8 mouse cellular contexts compared by ENCODE assay signal in genomic region chr15:80092599-80092998, GRCm38 (mm10). TPM values are rescaled to one million over a fixed set of nuclear protein-coding genes. Genes with fewer than 3 reads are reported as not detected.
A peak's percentile ranks its signal among the peaks of the same experiment; 100 is the strongest.
DNase-seq lines count a peak whose midpoint lies in the region; ATAC-seq and TF ChIP-seq lines count a peak whose summit lies in the region.

No protein-coding gene starts in this region.

- 0 out of 2 replicates have a peak, but pooled peaks cover 5% of the 10 kb centered on the region for H3K36me3 ChIP-seq in E14TG2a.4 (ENCODE audit: insufficient read depth, low read length)
- H3K36me3 ChIP-seq in liver, embryonic 12.5 days: no peaks in the 10 kb centered on the region

- peak overlapping the region; percentile 94 for H3K4me2 ChIP-seq in liver, embryonic 12.5 days

- H3K27ac ChIP-seq in liver, embryonic 12.5 days: no peak overlapping the region

- no peaks in the 10 kb centered on the region for H3K9me3 ChIP-seq in E14TG2a.4 (ENCODE audit: low read length)
- H3K9me3 ChIP-seq in liver, embryonic 12.5 days (replicated peaks): no peaks in the 10 kb centered on the region

- H3K4me3 ChIP-seq in E14TG2a.4 (replicated peaks; ENCODE audit: low read length): peak overlapping the region; percentile 89
- H3K4me3 ChIP-seq in liver, embryonic 12.5 days: no peak overlapping the region

- no peak overlapping the region for H3K9ac ChIP-seq in liver, embryonic 12.5 days

- TF ChIP-seq CTCF in E14TG2a.4 (conservative IDR thresholded peaks at IDR 0.05; ENCODE audit: low read length): no peak

- H3K4me1 ChIP-seq in E14TG2a.4 (replicated peaks; ENCODE audit: low read depth, low read length): peaks cover 80% of the 10 kb centered on the region
- H3K4me1 ChIP-seq in liver, embryonic 12.5 days: peaks cover 74% of the 10 kb centered on the region

- no peak for ATAC-seq in liver, embryonic 12.5 days

- intact Hi-C loops in gastrocnemius, postnatal 14 days (cut with DNase I; ENCODE audit: low total_unique reads): loop anchor here (5.0 kb wide), 1 partner anchor 40 kb away; the partner anchor contains the start of gene Tab1
- intact Hi-C loops in heart, postnatal 10 days (cut with DNase I): no loop called here

- WGBS in liver, embryonic 12.5 days (ENCODE audit: insufficient replicate concordance): 40% methylated on average over 8 of the region's 8 CpGs

- peaks cover 12% of the 10 kb centered on the region for H3K27me3 ChIP-seq in E14TG2a.4 (ENCODE audit: insufficient read depth, low read length)
- peaks cover 29% of the 10 kb centered on the region for H3K27me3 ChIP-seq in liver, embryonic 12.5 days (replicated peaks)

- DNase-seq in embryo, embryonic 10.5 days (ENCODE audit: low spot score): peak; percentile 31
- DNase-seq in embryo, embryonic 11 days: no peak
- peak; percentile 83 for DNase-seq in cerebellum, postnatal 36 days
- DNase-seq in gastrocnemius, postnatal 14 days: no peak
- no peak for DNase-seq in lung, postnatal 36 days
- DNase-seq in heart, postnatal 10 days: no peak

RNA-seq across cellular contexts. Expression of gene Rpl3, which starts 0.9 kb away (rescaled TPM):
- 912 and 924 TPM in 2 replicates for polyA plus RNA-seq in liver, embryonic 12.5 days (2016; fragmentation: Nextera tagmentation; extraction: Ambion mirVana)
- total RNA-seq in gastrocnemius, postnatal 14 days (2021): 100 to 1,000 TPM; 129 to 167 TPM
- total RNA-seq in heart, postnatal 10 days (2021): 100 to 1,000 TPM; 486 to 496 TPM

RNA-seq across cellular contexts. Expression of gene Syngr1, which starts 1.5 kb away (rescaled TPM):
- 20.4 and 21.9 TPM in 2 replicates for polyA plus RNA-seq in liver, embryonic 12.5 days (2016; fragmentation: Nextera tagmentation; extraction: Ambion mirVana)
- 10 to 100 TPM; 16.6 to 20.1 TPM for total RNA-seq in gastrocnemius, postnatal 14 days (2021)
- total RNA-seq in heart, postnatal 10 days (2021): 10 to 100 TPM; 84.9 to 86.7 TPM

RNA-seq across cellular contexts. Expression of gene Tab1, which starts 40.3 kb away (rescaled TPM):
- polyA plus RNA-seq in liver, embryonic 12.5 days (2016; fragmentation: Nextera tagmentation; extraction: Ambion mirVana): 18.5 and 18.9 TPM in 2 replicates
- 10 to 100 TPM; 13.1 to 15.1 TPM for total RNA-seq in gastrocnemius, postnatal 14 days (2021)
- 10 to 100 TPM; 33.3 to 34.3 TPM for total RNA-seq in heart, postnatal 10 days (2021)

Comparison
In these comparisons a context has a peak if more than half of its experiments do, and no peak if none do; other contexts are left out.
1. DNase-seq: peak in embryo, embryonic 10.5 days (single experiment) and cerebellum, postnatal 36 days (2 of 2); none in embryo, embryonic 11 days (single experiment), gastrocnemius, postnatal 14 days (single experiment), lung, postnatal 36 days (single experiment) and heart, postnatal 10 days (0 of 2).
2. RNA of gene Syngr1, which starts 1.5 kb away (total RNA-seq): 84.9 to 86.7 TPM in heart, postnatal 10 days; 16.6 to 20.1 TPM in gastrocnemius, postnatal 14 days; every median in the first group is over 4 times any median in the second.